Mouse (Mus musculus) lung, postnatal 0 days (tissue): Measurements from ENCODE around the gene Myo5c.

Experiments used
- CTCF ChIP-seq: IDR thresholded peaks from 2 replicates; pipeline ENCODE4 v1.5.1; 2016; ENCODE audit warnings: antibody characterized with exemption, mild to moderate bottlenecking
- EP300 ChIP-seq: IDR thresholded peaks from 2 replicates; pipeline ENCODE4 v1.6.1; 2016; ENCODE audit warnings: antibody characterized with exemption, mild to moderate bottlenecking, control low read depth

GRCm38 (mm10) chr9:75353094-75353493 lies 121.3 kb downstream of the Myo5c start:
- TF ChIP-seq CTCF (no peak), EP300 (no peak)
